Mouse (Mus musculus): ENCODE data around the gene Wdr24.
A peak's percentile ranks its signal among the peaks of the same experiment; 100 is the strongest.
"Not testable (repeated sequence)": the region's sequence is repeated elsewhere in the genome, so short reads cannot be mapped to it uniquely, and the experiment has no call there.

The Wdr24 gene

GRCm38 (mm10) chr17:25807452-25807851 lies 16.0 kb upstream of the Wdr24 start:
- DNase-seq (ENCODE audit: low read depth, low spot score), result not testable (repeated sequence)

DNA sequence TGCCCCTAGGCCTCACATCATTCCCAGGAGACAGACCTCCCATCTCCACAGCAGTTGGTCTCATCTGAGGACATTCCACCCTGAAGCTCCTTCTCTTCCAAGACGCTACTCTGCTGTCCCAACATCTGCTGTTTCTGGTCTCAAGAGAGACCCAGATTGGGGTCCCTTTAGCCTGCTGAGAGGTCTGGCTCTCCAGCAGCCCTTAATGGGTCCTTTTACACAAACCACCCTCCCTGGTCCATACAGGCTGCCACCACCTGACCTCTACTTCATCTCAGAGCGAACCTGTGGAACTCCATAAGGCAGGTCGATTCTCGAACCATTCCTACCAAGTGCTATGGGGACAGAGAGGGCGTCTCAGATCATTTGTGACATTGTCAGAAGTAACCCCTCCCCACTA lies 15.4 kb upstream of the Wdr24 start:
- no peak for DNase-seq (ENCODE audit: low read depth, low spot score)

DNA sequence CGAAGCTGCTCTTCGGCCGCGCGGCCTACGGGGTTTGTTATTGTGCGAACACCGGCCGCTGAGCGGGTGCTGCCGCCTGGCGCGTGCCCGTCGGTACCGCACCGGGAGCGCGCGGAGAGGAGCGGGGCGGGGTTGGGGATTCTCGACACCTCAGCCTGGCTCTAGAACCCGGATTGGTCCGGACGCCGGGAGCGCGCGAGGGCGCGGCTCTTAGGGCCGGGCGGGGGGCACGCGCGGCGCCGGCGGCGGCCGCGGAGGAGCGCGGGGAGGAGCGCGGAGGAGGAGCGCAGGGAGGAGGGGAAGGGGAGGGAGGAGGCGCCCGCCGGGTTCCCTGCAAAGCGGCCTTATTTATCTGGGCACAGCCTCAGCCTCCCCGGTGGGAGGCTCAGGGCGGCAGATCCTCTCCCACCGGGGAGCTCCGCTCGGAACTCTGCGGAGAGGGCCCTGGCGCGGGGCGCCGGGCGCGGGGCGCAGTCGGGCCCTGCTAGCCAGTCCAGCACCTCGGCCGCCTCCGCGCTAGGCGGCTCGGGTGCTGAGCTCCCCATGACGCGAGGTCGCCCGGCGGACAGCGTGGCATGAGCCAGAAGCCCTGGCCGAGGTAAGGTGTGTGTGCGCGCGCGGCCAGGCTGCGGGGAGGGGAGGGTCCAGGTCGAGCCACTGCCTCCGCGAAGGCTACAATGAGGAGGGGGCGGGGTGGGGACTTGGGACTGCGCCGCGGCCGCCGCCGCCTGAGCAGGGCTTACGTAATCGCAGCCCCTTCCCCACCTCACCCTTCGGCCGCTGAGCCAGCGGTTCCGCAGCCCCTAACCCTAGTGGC lies 14.4 kb upstream of the Wdr24 start, which contains the start of gene Fbxl16:
Fbxl16 (plus strand) TSS at position 297 of the 817 bp plus-strand sequence.
- DNase-seq (ENCODE audit: low read depth, low spot score), result peak; percentile 88

DNA sequence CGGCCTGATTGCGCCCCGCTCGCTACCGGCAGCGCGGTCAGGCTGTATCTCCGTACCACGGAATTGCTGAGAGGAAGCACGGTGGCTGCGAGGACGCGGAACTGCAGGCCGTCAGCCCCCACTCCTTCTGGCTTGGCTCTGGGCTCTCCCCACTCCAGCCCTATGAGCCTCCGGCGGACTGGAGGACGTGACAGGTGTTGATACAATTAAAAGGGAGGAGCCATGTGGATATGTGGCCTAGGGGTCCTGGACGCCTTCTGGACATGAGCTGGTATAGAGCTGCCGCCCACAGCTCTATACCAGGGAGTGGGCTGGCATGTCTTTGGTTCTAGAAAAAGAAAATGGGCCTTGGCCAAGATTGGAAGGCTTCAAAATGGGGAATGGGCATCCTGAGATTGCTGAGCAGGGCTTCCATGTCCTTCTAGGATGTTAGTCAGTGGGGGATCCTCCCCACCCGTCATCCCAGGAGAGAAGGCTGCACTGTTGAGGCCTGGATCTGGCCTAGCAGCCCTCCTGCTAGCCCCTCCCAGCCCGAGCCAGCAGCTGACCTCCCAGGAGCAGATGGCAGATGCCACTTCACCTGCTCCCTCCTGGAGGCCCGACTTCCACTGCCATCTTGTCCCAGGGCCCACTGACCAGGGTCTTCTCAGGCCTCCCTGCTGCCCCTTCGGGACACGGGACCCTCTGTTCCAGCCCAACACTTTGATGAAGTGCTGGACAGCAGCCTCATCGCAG lies 13.7 kb upstream of the Wdr24 start:
- DNase-seq (ENCODE audit: low read depth, low spot score), result no peak

GRCm38 (mm10) chr17:25810890-25811289 lies 12.5 kb upstream of the Wdr24 start:
- no peak for DNase-seq (ENCODE audit: low read depth, low spot score)

- no peak for DNase-seq (ENCODE audit: low read depth, low spot score)
Observed at GRCm38 (mm10) chr17:25813471-25813870, 10.0 kb upstream of the Wdr24 start.

- DNase-seq (ENCODE audit: low read depth, low spot score), result no peak
Observed at GRCm38 (mm10) chr17:25817662-25818061, 5.8 kb upstream of the Wdr24 start.

GRCm38 (mm10) chr17:25818851-25819780 lies 4.3 kb upstream of the Wdr24 start:
- no peak for DNase-seq (ENCODE audit: low read depth, low spot score)

- DNase-seq (ENCODE audit: low read depth, low spot score), result no peak
Observed at GRCm38 (mm10) chr17:25824362-25825142, 1.1 kb downstream of the Wdr24 start.

GRCm38 (mm10) chr17:25825311-25825710 lies 1.9 kb downstream of the Wdr24 start:
- DNase-seq (ENCODE audit: low read depth, low spot score), result no peak

- no peak for DNase-seq (ENCODE audit: low read depth, low spot score)
Observed at GRCm38 (mm10) chr17:25825984-25826570, 2.6 kb downstream of the Wdr24 start.

- no peak for DNase-seq (ENCODE audit: low read depth, low spot score)
Observed at GRCm38 (mm10) chr17:25827011-25827410, 3.6 kb downstream of the Wdr24 start.

GRCm38 (mm10) chr17:25827546-25828222 lies 4.3 kb downstream of the Wdr24 start:
- DNase-seq (ENCODE audit: low read depth, low spot score), result no peak

GRCm38 (mm10) chr17:25828223-25828594 lies 4.8 kb downstream of the Wdr24 start:
- DNase-seq (ENCODE audit: low read depth, low spot score), result no peak

- DNase-seq (ENCODE audit: low read depth, low spot score), result peak; percentile 68
Observed at GRCm38 (mm10) chr17:25828712-25829557, 5.5 kb downstream of the Wdr24 start, which contains the start of gene Jmjd8. Gene Jmjd8, plus strand, starts transcription at chr17:25828867.

GRCm38 (mm10) chr17:25829558-25830017 lies 6.2 kb downstream of the Wdr24 start:
- no peak for DNase-seq (ENCODE audit: low read depth, low spot score)

DNA sequence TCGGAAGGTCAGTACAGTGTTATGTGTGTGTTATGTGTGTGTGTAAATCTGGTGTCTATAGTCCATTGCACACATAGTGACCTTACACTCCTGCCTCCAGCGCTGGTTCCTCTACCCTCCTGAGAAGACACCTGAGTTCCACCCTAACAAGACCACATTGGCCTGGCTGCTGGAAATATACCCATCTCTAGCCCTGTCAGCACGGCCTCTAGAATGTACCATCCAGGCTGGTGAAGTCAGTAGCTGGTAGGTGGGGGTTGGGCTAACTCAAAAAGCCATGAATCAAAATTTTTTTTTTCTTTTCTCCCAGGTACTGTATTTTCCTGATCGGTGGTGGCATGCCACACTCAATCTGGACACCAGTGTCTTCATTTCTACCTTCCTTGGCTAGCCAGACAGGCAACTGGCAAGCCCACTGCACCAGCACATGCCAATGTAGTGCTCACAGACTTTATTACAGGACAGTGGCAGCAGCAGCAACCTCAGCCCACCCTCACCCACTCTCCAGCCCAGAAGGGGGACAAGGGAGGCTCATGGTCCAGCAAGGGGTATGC lies 6.8 kb downstream of the Wdr24 start:
- no peak for DNase-seq (ENCODE audit: low read depth, low spot score)

- no peak for DNase-seq (ENCODE audit: low read depth, low spot score)
Observed at GRCm38 (mm10) chr17:25830806-25831431, 7.5 kb downstream of the Wdr24 start.

All from retina, adult 2 months (tissue).